Comparison of ENCODE assay signal across 8 mouse cellular contexts in the genomic region with DNA sequence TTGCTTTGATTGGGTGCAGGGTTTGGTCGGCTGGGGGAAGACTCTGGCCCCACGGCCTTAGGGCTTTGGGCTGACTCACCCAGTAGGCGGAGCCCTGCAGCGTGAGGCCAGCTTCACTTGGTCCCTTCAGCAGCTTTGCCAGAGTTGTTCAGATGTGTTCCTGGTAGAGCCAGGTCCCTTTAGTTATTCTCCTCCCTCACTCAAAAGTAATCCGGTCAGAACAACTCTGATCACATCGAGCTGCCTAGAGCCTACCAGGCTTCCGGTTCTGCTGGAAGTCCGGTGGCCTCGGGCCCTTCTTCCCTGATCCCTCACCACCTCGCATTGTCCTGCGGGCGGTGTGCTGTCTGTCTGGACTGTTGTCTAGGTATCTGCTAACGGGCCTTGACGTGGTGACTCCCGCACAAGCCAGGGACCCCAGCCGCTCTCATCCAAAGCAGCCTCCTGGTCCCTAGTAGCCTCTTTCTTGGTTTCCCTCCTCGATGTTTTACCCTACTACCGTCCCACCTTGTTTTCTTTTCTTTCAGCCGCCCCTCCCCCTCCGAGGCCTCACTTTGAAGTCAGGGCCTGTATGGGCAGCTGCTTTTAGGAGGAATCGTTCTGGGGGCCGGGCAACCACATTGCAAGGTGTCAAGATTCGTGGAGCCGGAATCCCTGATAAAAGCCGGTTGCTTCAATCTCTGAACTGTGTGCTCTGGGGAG. TPM values are rescaled to one million over a fixed set of nuclear protein-coding genes. Genes with fewer than 3 reads are reported as not detected.
DNase-seq lines count a peak whose midpoint lies in the region; ATAC-seq lines count a peak whose summit lies in the region.

No protein-coding gene starts in this region.

- H3K36me3 ChIP-seq in embryonic facial prominence, embryonic 10.5 days (replicated peaks): peaks cover 8% of the 10 kb centered on the region
- H3K36me3 ChIP-seq in heart, embryonic 12.5 days: 0 out of 2 replicates have a peak, but pooled peaks cover 4% of the 10 kb centered on the region
- no peaks in the 10 kb centered on the region for H3K36me3 ChIP-seq in kidney, embryonic 14.5 days (ENCODE audit: control insufficient read depth, insufficient read depth, low read length)
- no peaks in the 10 kb centered on the region for H3K36me3 ChIP-seq in lung, embryonic 16.5 days (ENCODE audit: control insufficient read depth, insufficient read depth, low read length)

- peak overlapping the region; percentile 78 for H3K9ac ChIP-seq in heart, embryonic 12.5 days
- peak overlapping the region; percentile 49; the same call in 1 of the 2 replicates for H3K9ac ChIP-seq in kidney, embryonic 14.5 days (ENCODE audit: low read depth, low read length)
- H3K9ac ChIP-seq in lung, embryonic 16.5 days (ENCODE audit: low read length): peak overlapping the region; percentile 52

- DNase-seq in ovary, adult 18-20 months (ENCODE audit: low spot score): peak; percentile 52
- no peak for DNase-seq in ovary, postnatal 14 days (ENCODE audit: low spot score)
- peak; percentile 80 for DNase-seq in embryonic facial prominence, embryonic 10.5 days (ENCODE audit: low spot score)
- DNase-seq in retina, embryonic 14.5 days (ENCODE audit: low spot score): peak; percentile 71
- DNase-seq in left cerebral cortex, adult 8-10 months (ENCODE audit: low spot score in 2 of 2): no peak

- peaks cover 74% of the 10 kb centered on the region for H3K4me1 ChIP-seq in embryonic facial prominence, embryonic 10.5 days
- H3K4me1 ChIP-seq in heart, embryonic 12.5 days (replicated peaks): peaks cover 45% of the 10 kb centered on the region
- peaks cover 25% of the 10 kb centered on the region; the same call in 1 of the 2 replicates for H3K4me1 ChIP-seq in kidney, embryonic 14.5 days (ENCODE audit: control insufficient read depth, insufficient read depth, low read length)
- H3K4me1 ChIP-seq in lung, embryonic 16.5 days (replicated peaks; ENCODE audit: control insufficient read depth, insufficient read depth, low read length): peaks cover 29% of the 10 kb centered on the region

- peak overlapping the region; percentile 58 for H3K4me3 ChIP-seq in embryonic facial prominence, embryonic 10.5 days
- H3K4me3 ChIP-seq in heart, embryonic 12.5 days: peak overlapping the region; percentile 45
- peak overlapping the region; percentile 26 for H3K4me3 ChIP-seq in kidney, embryonic 14.5 days (ENCODE audit: low read length)
- peak overlapping the region; percentile 33 for H3K4me3 ChIP-seq in lung, embryonic 16.5 days (ENCODE audit: low read length)

- peak overlapping the region; percentile 93 for H3K27ac ChIP-seq in embryonic facial prominence, embryonic 10.5 days (replicated peaks)
- H3K27ac ChIP-seq in heart, embryonic 12.5 days (ENCODE audit: poor library complexity, severe bottlenecking): peak overlapping the region; percentile 89
- peak overlapping the region; percentile 45; the same call in 1 of the 2 replicates for H3K27ac ChIP-seq in kidney, embryonic 14.5 days (ENCODE audit: low read depth, low read length)
- H3K27ac ChIP-seq in lung, embryonic 16.5 days (ENCODE audit: low read length): peak overlapping the region; percentile 47; the same call in 1 of the 2 replicates

- ATAC-seq in heart, embryonic 12.5 days (ENCODE audit: insufficient number of reproducible peaks, low FRiP score): peak; percentile 53; the same call in 1 of the 2 replicates
- ATAC-seq in kidney, embryonic 14.5 days (ENCODE audit: low FRiP score, low TSS enrichment): peak; percentile 39
- 0 out of 2 replicates have a peak, but pooled peaks have one; percentile 20 for ATAC-seq in lung, embryonic 16.5 days (ENCODE audit: low read depth)

- WGBS in embryonic facial prominence, embryonic 10.5 days: under 1% methylated on average over 25 of the region's 25 CpGs
- WGBS in heart, embryonic 12.5 days: 2% methylated on average over 25 of the region's 25 CpGs
- WGBS in kidney, embryonic 14.5 days: 3% methylated on average over 25 of the region's 25 CpGs
- 8% methylated on average over 25 of the region's 25 CpGs for WGBS in lung, embryonic 16.5 days

- H3K27me3 ChIP-seq in embryonic facial prominence, embryonic 10.5 days (replicated peaks; ENCODE audit: low read depth, poor library complexity, severe bottlenecking): peaks cover 23% of the 10 kb centered on the region
- no peaks in the 10 kb centered on the region for H3K27me3 ChIP-seq in heart, embryonic 12.5 days (replicated peaks)
- H3K27me3 ChIP-seq in kidney, embryonic 14.5 days (ENCODE audit: control insufficient read depth, insufficient read depth, low read length): no peaks in the 10 kb centered on the region
- peaks cover 3% of the 10 kb centered on the region; the same call in 1 of the 2 replicates for H3K27me3 ChIP-seq in lung, embryonic 16.5 days (ENCODE audit: control insufficient read depth, insufficient read depth, low read depth, low read length)

- no peaks in the 10 kb centered on the region for H3K9me3 ChIP-seq in embryonic facial prominence, embryonic 10.5 days
- no peaks in the 10 kb centered on the region for H3K9me3 ChIP-seq in heart, embryonic 12.5 days (replicated peaks)
- H3K9me3 ChIP-seq in kidney, embryonic 14.5 days (ENCODE audit: control insufficient read depth, low read length): no peaks in the 10 kb centered on the region
- no peaks in the 10 kb centered on the region for H3K9me3 ChIP-seq in lung, embryonic 16.5 days (ENCODE audit: control insufficient read depth, low read length)

- peak overlapping the region; percentile 85 for H3K4me2 ChIP-seq in heart, embryonic 12.5 days
- H3K4me2 ChIP-seq in kidney, embryonic 14.5 days (replicated peaks; ENCODE audit: low read depth, low read length): peak overlapping the region; percentile 51
- H3K4me2 ChIP-seq in lung, embryonic 16.5 days (ENCODE audit: low read depth, low read length): peak overlapping the region; percentile 58

RNA-seq across cellular contexts. Expression of a gene that starts 4.5 kb away (rescaled TPM):
- polyA plus RNA-seq in embryonic facial prominence, embryonic 10.5 days (2016; fragmentation: Nextera tagmentation; extraction: Ambion mirVana): 62.1 and 64.1 TPM in 2 replicates
- 74.8 and 76.8 TPM in 2 replicates for polyA plus RNA-seq in heart, embryonic 12.5 days (2016; fragmentation: Nextera tagmentation; extraction: Ambion mirVana)
- polyA plus RNA-seq in kidney, embryonic 14.5 days (2014; fragmentation: Nextera tagmentation; extraction: Ambion mirVana): 34.3 and 49.7 TPM in 2 replicates
- 9.8 and 10.9 TPM in 2 replicates for polyA plus RNA-seq in lung, embryonic 16.5 days (2015; fragmentation: Nextera tagmentation; extraction: Ambion mirVana)
- 10 to 100 TPM; 42.5 to 81.2 (median 53.6) TPM for total RNA-seq in left cerebral cortex, adult 8-10 months (2022)

RNA-seq across cellular contexts. Expression of a gene that starts 40.1 kb away (rescaled TPM):
- polyA plus RNA-seq in embryonic facial prominence, embryonic 10.5 days (2016; fragmentation: Nextera tagmentation; extraction: Ambion mirVana): 0.10 and 0.14 TPM in 2 replicates
- 0.12 and 0.24 TPM in 2 replicates for polyA plus RNA-seq in heart, embryonic 12.5 days (2016; fragmentation: Nextera tagmentation; extraction: Ambion mirVana)
- 0.09 TPM in 1 of 2 replicates, not detected in the other for polyA plus RNA-seq in kidney, embryonic 14.5 days (2014; fragmentation: Nextera tagmentation; extraction: Ambion mirVana)
- 0.05 and 0.20 TPM in 2 replicates for polyA plus RNA-seq in lung, embryonic 16.5 days (2015; fragmentation: Nextera tagmentation; extraction: Ambion mirVana)
- under 1 TPM in 1 of 4 experiments, not detected in 3; 0.11 TPM for total RNA-seq in left cerebral cortex, adult 8-10 months (2022)

Comparison
In these comparisons a context has a peak if more than half of its experiments do, and no peak if none do; other contexts are left out.
1. DNase-seq: peak in ovary, adult 18-20 months (single experiment), embryonic facial prominence, embryonic 10.5 days (single experiment) and retina, embryonic 14.5 days (single experiment); none in ovary, postnatal 14 days (single experiment) and left cerebral cortex, adult 8-10 months (0 of 2).
2. Peak in every context shown above with its lines, with median percentiles within 50 percentile points of each other: H3K27ac ChIP-seq, H3K4me3 ChIP-seq, ATAC-seq, H3K4me2 ChIP-seq and H3K9ac ChIP-seq.